Mouse (Mus musculus) embryo, embryonic 10 days (tissue): ENCODE measurements around the gene Arid3a.

Source experiments
- DNase-seq: peaks from one replicate; pipeline ENCODE4 v3.0.0-alpha.2; 2015; ENCODE audit warnings: low spot score

The Arid3a gene

GRCm38 (mm10) chr10:79997034-79997760 is 70.4 kb downstream of the Arid3a start:
- peak; percentile 95 for DNase-seq

- no peak for DNase-seq
These were observed 71.0 kb downstream of the Arid3a start for GRCm38 (mm10) chr10:79997819-79998218.

- DNase-seq: no peak
These were observed 75.1 kb downstream of the Arid3a start for GRCm38 (mm10) chr10:80001945-80002344.

GRCm38 (mm10) chr10:80002829-80003228 is 76.0 kb downstream of the Arid3a start:
- no peak for DNase-seq

- DNase-seq: no peak
These were observed 76.8 kb downstream of the Arid3a start for GRCm38 (mm10) chr10:80003374-80004232.

- DNase-seq: no peak
These were observed 77.4 kb downstream of the Arid3a start for GRCm38 (mm10) chr10:80004233-80004705.
